Mouse (Mus musculus) midbrain, embryonic 16.5 days (tissue): ENCODE data around the gene Glmp. TPM values are rescaled to one million over a fixed set of nuclear protein-coding genes. Genes with fewer than 3 reads are reported as not detected.
"Not testable (repeated sequence)": the region's sequence is repeated elsewhere in the genome, so short reads cannot be mapped to it uniquely, and the experiment has no call there.

Experiments used
- ATAC-seq: fragments of 200-750 bp; cut with Nextera tagmentation; 2 replicates; pipeline ENCODE4 v1.8.0; 2017; ENCODE audit warnings: moderate TSS enrichment
- H3K27ac ChIP-seq: fragments of 300-500 bp; sonication (generic); 2 replicates; pipeline ENCODE4 v1.5.1; 2014; ENCODE audit warnings: mild to moderate bottlenecking, low read length, mixed read lengths
- H3K27me3 ChIP-seq: fragments of 300-500 bp; sonication (generic); 2 replicates; pipeline ENCODE4 v1.6.1; 2014; ENCODE audit warnings: low read depth, low read length, mixed read lengths; ENCODE audit not compliant: control insufficient read depth, insufficient read depth
- H3K36me3 ChIP-seq: fragments of 300-500 bp; sonication (generic); 2 replicates; pipeline ENCODE4 v1.6.1; 2014; ENCODE audit warnings: mild to moderate bottlenecking, low read length, moderate library complexity, mixed read lengths; ENCODE audit not compliant: control insufficient read depth, insufficient read depth
- H3K4me1 ChIP-seq: fragments of 300-500 bp; sonication (generic); 2 replicates; pipeline ENCODE4 v1.6.1; 2014; ENCODE audit warnings: mild to moderate bottlenecking, low read length, mixed read lengths; ENCODE audit not compliant: control insufficient read depth, insufficient read depth
- H3K4me2 ChIP-seq: fragments of 300-500 bp; sonication (generic); 2 replicates; pipeline ENCODE4 v1.6.1; 2014; ENCODE audit warnings: mild to moderate bottlenecking, low read length, mixed read lengths
- H3K4me3 ChIP-seq: fragments of 300-500 bp; sonication (generic); 2 replicates; pipeline ENCODE4 v1.5.1; 2014; ENCODE audit warnings: low read depth, mild to moderate bottlenecking, low read length, moderate library complexity, mixed read lengths
- H3K9ac ChIP-seq: fragments of 300-500 bp; sonication (generic); 2 replicates; pipeline ENCODE4 v1.6.1; 2014; ENCODE audit warnings: low read depth, low read length, mixed read lengths
- H3K9me3 ChIP-seq: fragments of 300-500 bp; sonication (generic); replicated peaks from 2 replicates; pipeline ENCODE4 v1.6.1; 2014; ENCODE audit warnings: mild to moderate bottlenecking, low read length, mixed read lengths; ENCODE audit not compliant: control insufficient read depth, poor library complexity, severe bottlenecking
- WGBS: fragments of 180-500 bp; shearing (Covaris S2); extraction: QIAGEN DNeasy Blood & Tissue Kit; methylation state at CpG from one replicate; pipeline ENCODE4 v1.1.7; 2014; 5-methylcytosine and 5-hydroxymethylcytosine counted together
- polyA plus RNA-seq: library from polyadenylated mRNA; unstranded; fragments of >200 nt; fragmentation: Nextera tagmentation; extraction: Ambion mirVana; gene quantifications from 2 replicates; pipeline ENCODE4 v1.2.1, GENCODE M21; 2015

The Glmp gene
- polyA plus RNA-seq, 1 experiment from 2014 or later: 107 TPM

- Histone ChIP-seq H3K27ac (no peak overlapping the region), H3K4me3 (no peak overlapping the region), H3K9ac (no peak overlapping the region), H3K9me3 (peaks cover 2% of the 10 kb centered on the region; the same call in 1 of the 2 replicates), H3K36me3 (peaks cover 14% of the 10 kb centered on the region), H3K4me2 (no peak overlapping the region), H3K27me3 (peaks cover 4% of the 10 kb centered on the region; the same call in 1 of the 2 replicates), H3K4me1 (no peaks in the 10 kb centered on the region)
- no peak for ATAC-seq
- WGBS: 33% methylated on average over 34 of the region's 34 CpGs
Observed at GRCm38 (mm10) chr3:88365705-88366361, 41.0 kb downstream of the Glmp start.

GRCm38 (mm10) chr3:88366830-88367428 is 42.1 kb downstream of the Glmp start:
- peak overlapping the region; percentile 35; the same call in 1 of the 2 replicates for H3K4me2 ChIP-seq
- peak; percentile 80 for ATAC-seq
- H3K27me3 ChIP-seq, H3K9ac ChIP-seq, H3K4me1 ChIP-seq, H3K27ac ChIP-seq, H3K9me3 ChIP-seq, H3K36me3 ChIP-seq: not testable (repeated sequence)
- H3K4me3 ChIP-seq: peak overlapping the region; percentile 20
- WGBS: 1% methylated on average over 15 of the region's 22 CpGs

- not testable (repeated sequence) for H3K27ac ChIP-seq, H3K4me1 ChIP-seq, H3K27me3 ChIP-seq, H3K36me3 ChIP-seq, H3K9me3 ChIP-seq, H3K4me3 ChIP-seq, H3K4me2 ChIP-seq, H3K9ac ChIP-seq
- ATAC-seq: 0 out of 2 replicates have a peak, but pooled peaks have one; percentile 33
- WGBS: 50% methylated on average over 3 of the region's 7 CpGs
Observed at GRCm38 (mm10) chr3:88367517-88367916, 42.7 kb downstream of the Glmp start.

- H3K4me1 ChIP-seq, H3K36me3 ChIP-seq, H3K9ac ChIP-seq, ATAC-seq, H3K27me3 ChIP-seq, H3K4me2 ChIP-seq, H3K9me3 ChIP-seq, H3K27ac ChIP-seq, H3K4me3 ChIP-seq: not testable (repeated sequence)
- 93% methylated on average over 7 of the region's 7 CpGs for WGBS
Observed at GRCm38 (mm10) chr3:88368511-88368910, 43.7 kb downstream of the Glmp start.

- H3K4me1 ChIP-seq, H3K9ac ChIP-seq, H3K36me3 ChIP-seq, H3K27me3 ChIP-seq, H3K27ac ChIP-seq, H3K9me3 ChIP-seq, H3K4me3 ChIP-seq, ATAC-seq, H3K4me2 ChIP-seq: not testable (repeated sequence)
- 94% methylated on average over 9 of the region's 9 CpGs for WGBS
Observed at GRCm38 (mm10) chr3:88372643-88373042, 47.8 kb downstream of the Glmp start, which contains the start of gene Bglap3. TSS of gene Bglap3 (minus strand) at chr3:88372743.

- ATAC-seq: peak; percentile 87
- H3K9me3 ChIP-seq, H3K27me3 ChIP-seq, H3K36me3 ChIP-seq, H3K4me3 ChIP-seq, H3K4me1 ChIP-seq, H3K27ac ChIP-seq: not testable (repeated sequence)
- peak overlapping the region; percentile 30; the same call in 1 of the 2 replicates for H3K9ac ChIP-seq
- WGBS: 15% methylated on average over 18 of the region's 19 CpGs
- H3K4me2 ChIP-seq: peak overlapping the region; percentile 28; the same call in 1 of the 2 replicates
Observed at GRCm38 (mm10) chr3:88375750-88376626, 51.2 kb downstream of the Glmp start.

GRCm38 (mm10) chr3:88376644-88377043 is 51.8 kb downstream of the Glmp start:
- not testable (repeated sequence) for H3K4me3 ChIP-seq, H3K4me2 ChIP-seq, H3K4me1 ChIP-seq, H3K9ac ChIP-seq, H3K27ac ChIP-seq, H3K9me3 ChIP-seq, H3K27me3 ChIP-seq, H3K36me3 ChIP-seq
- 38% methylated on average over 5 of the region's 7 CpGs for WGBS
- ATAC-seq: 0 out of 2 replicates have a peak, but pooled peaks have one; percentile 39

- not testable (repeated sequence) for H3K4me1 ChIP-seq, H3K4me2 ChIP-seq, H3K4me3 ChIP-seq, H3K27me3 ChIP-seq, H3K27ac ChIP-seq, H3K9ac ChIP-seq, ATAC-seq, H3K36me3 ChIP-seq, H3K9me3 ChIP-seq
- 71% methylated on average over 4 of the region's 5 CpGs for WGBS
Observed at GRCm38 (mm10) chr3:88378599-88378998, 53.8 kb downstream of the Glmp start, which contains the start of gene Bglap2. TSS of gene Bglap2 (minus strand) at chr3:88378699.
